In the genomic region with DNA sequence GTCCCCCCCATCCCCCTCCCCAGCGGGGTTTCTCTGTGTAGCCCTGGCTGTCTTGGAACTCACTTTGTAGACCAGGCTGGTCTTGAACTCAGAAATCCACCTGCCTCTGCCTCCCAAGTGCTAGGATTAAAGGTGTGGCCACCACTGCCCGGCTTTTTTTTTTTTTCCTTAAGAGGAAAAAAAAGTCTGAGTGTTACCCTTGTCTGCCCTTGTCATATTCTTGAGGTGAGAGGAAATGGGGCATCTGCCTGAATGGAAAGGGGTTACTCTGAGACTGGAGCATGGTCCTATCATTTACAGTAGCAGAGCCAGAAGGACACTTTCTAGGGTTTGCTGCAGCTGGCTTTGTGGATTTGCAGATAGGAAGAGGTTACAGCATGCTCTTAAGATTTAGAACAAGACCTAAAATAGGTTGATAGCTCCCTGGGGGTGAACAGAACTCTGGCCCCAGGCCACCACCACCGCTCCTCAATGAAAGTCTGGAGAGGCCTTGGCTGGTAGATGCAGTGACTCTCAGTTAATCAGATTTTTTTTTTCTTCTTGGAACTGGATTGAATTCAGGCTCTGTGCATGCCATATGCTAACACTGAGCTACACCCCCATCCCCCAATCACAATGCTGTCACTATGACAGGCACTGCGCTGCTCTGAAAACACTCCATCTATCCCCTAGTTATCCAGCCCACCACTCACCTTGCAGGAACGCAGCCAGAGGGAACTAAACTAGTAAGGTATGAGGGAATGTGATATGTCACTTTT, we compare ENCODE assay signal across 9 mouse cellular contexts. TPM values are rescaled to one million over a fixed set of nuclear protein-coding genes. Genes with fewer than 3 reads are reported as not detected.
DNase-seq lines count a peak whose midpoint lies in the region; ATAC-seq and TF ChIP-seq lines count a peak whose summit lies in the region.
"Had no signal": no experiment of that assay in that cellular context is flagged by ENCODE, and none has a peak within 500 bp of the region (broad histone marks: within the 10 kb centered on the region; RNA-seq: fewer than 3 reads in every experiment).

No protein-coding gene starts in this region.

- H3K9ac ChIP-seq in hindbrain, embryonic 15.5 days = no peak overlapping the region
- H3K9ac ChIP-seq: lung, embryonic 15.5 days had no signal

- no peaks in the 10 kb centered on the region for H3K36me3 ChIP-seq in testis, adult 2 months (ENCODE audit: control insufficient read depth, insufficient read depth, low read length)
- H3K36me3 ChIP-seq in hindbrain, embryonic 15.5 days = no peaks in the 10 kb centered on the region
- H3K36me3 ChIP-seq: lung, embryonic 15.5 days had no signal

- no peak for ATAC-seq in hindbrain, embryonic 15.5 days (ENCODE audit: low FRiP score, low read depth)
- ATAC-seq in activated CD4-positive, CD25-positive, alpha-beta regulatory T cell, adult 4 months = no peak

- DNase-seq in adrenal gland, adult (ENCODE audit: inconsistent age in 2 of 2, low spot score in 1 of 2) = peak; percentile 9 to 49
- DNase-seq in adrenal gland, adult 2 months = no peak
- DNase-seq in testis, postnatal 10 days (ENCODE audit: low spot score) = no peak
- no peak for DNase-seq in lung, postnatal 14 days
- no peak for DNase-seq in urinary bladder, adult 2 months (ENCODE audit: low spot score)

- WGBS in hindbrain, embryonic 15.5 days = 58% methylated on average over 4 of the region's 5 CpGs

- peak overlapping the region; percentile 56 for H3K4me3 ChIP-seq in testis, adult 2 months (ENCODE audit: control insufficient read depth, low read depth, low read length)
- H3K4me3 ChIP-seq in hindbrain, embryonic 15.5 days = no peak overlapping the region

- TF ChIP-seq CTCF in testis, adult 2 months (IDR thresholded peaks at IDR 0.05; ENCODE audit: control insufficient read depth, insufficient read depth, insufficient replicate concordance, low read depth, low read length) = no peak

- no peak overlapping the region for H3K27ac ChIP-seq in testis, adult 2 months (ENCODE audit: control insufficient read depth, insufficient read depth, low read depth, low read length)
- peak overlapping the region; percentile 83 for H3K27ac ChIP-seq in hindbrain, embryonic 15.5 days (replicated peaks)
- H3K27ac ChIP-seq: lung, embryonic 15.5 days had no signal

- no peak for TF ChIP-seq POLR2A in testis, adult 2 months (IDR thresholded peaks at IDR 0.05; ENCODE audit: control insufficient read depth, low read depth, low read length)

- no peaks in the 10 kb centered on the region for H3K9me3 ChIP-seq in hindbrain, embryonic 15.5 days
- H3K9me3 ChIP-seq: lung, embryonic 15.5 days had no signal

- peaks cover 12% of the 10 kb centered on the region for H3K4me1 ChIP-seq in testis, adult 2 months (ENCODE audit: control insufficient read depth, insufficient read depth, low read length)
- peaks cover 39% of the 10 kb centered on the region for H3K4me1 ChIP-seq in hindbrain, embryonic 15.5 days (replicated peaks)

- no peaks in the 10 kb centered on the region; the same call in 1 of the 2 replicates for H3K27me3 ChIP-seq in testis, adult 2 months (ENCODE audit: control insufficient read depth, insufficient read depth, low read length)
- no peaks in the 10 kb centered on the region for H3K27me3 ChIP-seq in hindbrain, embryonic 15.5 days
- H3K27me3 ChIP-seq: lung, embryonic 15.5 days had no signal

- H3K4me2 ChIP-seq in hindbrain, embryonic 15.5 days = peak overlapping the region; percentile 49; the same call in 1 of the 2 replicates

RNA-seq across cellular contexts. Expression of a gene that starts 9.3 kb away (rescaled TPM):
- 10 to 100 TPM; 30.4 to 36.3 TPM for total RNA-seq in adrenal gland, adult 2 months (2021)
- polyA plus RNA-seq in adrenal gland, adult 2 months (2012; rRNA removed) = 109 and 110 TPM in 2 replicates
- polyA plus RNA-seq in testis, adult 2 months (2012; rRNA removed) = 39.7 and 49.8 TPM in 2 replicates
- 78.1 and 82.6 TPM in 2 replicates for polyA plus RNA-seq in hindbrain, embryonic 15.5 days (2015; fragmentation: Nextera tagmentation; extraction: Ambion mirVana)
- 10 to 100 TPM; 51.0 to 57.8 TPM for polyA plus RNA-seq in activated CD4-positive, CD25-positive, alpha-beta regulatory T cell, adult 4 months (2017; shearing (Covaris generic))
- polyA plus RNA-seq in urinary bladder, adult 2 months (2012; rRNA removed) = 61.5 and 69.2 TPM in 2 replicates

RNA-seq across cellular contexts. Expression of a gene that starts 23.2 kb away (rescaled TPM):
- 1 to 10 TPM; 1.1 to 1.7 TPM for total RNA-seq in adrenal gland, adult 2 months (2021)
- polyA plus RNA-seq in adrenal gland, adult 2 months (2012; rRNA removed) = 1.6 and 4.2 TPM in 2 replicates
- 0.46 and 2.1 TPM in 2 replicates for polyA plus RNA-seq in testis, adult 2 months (2012; rRNA removed)
- 939 and 1,019 TPM in 2 replicates for polyA plus RNA-seq in hindbrain, embryonic 15.5 days (2015; fragmentation: Nextera tagmentation; extraction: Ambion mirVana)
- polyA plus RNA-seq in activated CD4-positive, CD25-positive, alpha-beta regulatory T cell, adult 4 months (2017; shearing (Covaris generic)) = 1 to 10 TPM in 1 of 2 experiments, under 1 TPM in 1; 0.69 to 1.0 TPM
- polyA plus RNA-seq in urinary bladder, adult 2 months (2012; rRNA removed) = 8.7 and 13.3 TPM in 2 replicates

Comparison
In these comparisons a context has a peak if more than half of its experiments do, and no peak if none do; other contexts are left out.
1. DNase-seq: peak in adrenal gland, adult (2 of 2); none in adrenal gland, adult 2 months (single experiment), testis, postnatal 10 days (single experiment), lung, postnatal 14 days (single experiment) and urinary bladder, adult 2 months (single experiment).
2. RNA of a gene that starts 23.2 kb away (polyA plus RNA-seq): 939 to 1,019 TPM in hindbrain, embryonic 15.5 days; 8.7 to 13.3 TPM in urinary bladder, adult 2 months, 1.6 to 4.2 TPM in adrenal gland, adult 2 months, 0.69 to 1.0 TPM in activated CD4-positive, CD25-positive, alpha-beta regulatory T cell, adult 4 months and 0.46 to 2.1 TPM in testis, adult 2 months; every median in the first group is over 10 times any median in the second.